Mouse (Mus musculus) induced T-regulatory cell, adult 2 months (primary cell): ENCODE data around the gene Prmt1.

ENCODE experiments used
- DNase-seq: peaks from one replicate; pipeline ENCODE4 v3.0.0-alpha.2; 2012; ENCODE audit warnings: low read depth

The Prmt1 gene

GRCm38 (mm10) chr7:44978300-44978699 lies 8.1 kb downstream of the Prmt1 start:
- DNase-seq, result no peak

- no peak for DNase-seq
Observed at GRCm38 (mm10) chr7:44975117-44975419, 11.3 kb downstream of the Prmt1 start.

DNA sequence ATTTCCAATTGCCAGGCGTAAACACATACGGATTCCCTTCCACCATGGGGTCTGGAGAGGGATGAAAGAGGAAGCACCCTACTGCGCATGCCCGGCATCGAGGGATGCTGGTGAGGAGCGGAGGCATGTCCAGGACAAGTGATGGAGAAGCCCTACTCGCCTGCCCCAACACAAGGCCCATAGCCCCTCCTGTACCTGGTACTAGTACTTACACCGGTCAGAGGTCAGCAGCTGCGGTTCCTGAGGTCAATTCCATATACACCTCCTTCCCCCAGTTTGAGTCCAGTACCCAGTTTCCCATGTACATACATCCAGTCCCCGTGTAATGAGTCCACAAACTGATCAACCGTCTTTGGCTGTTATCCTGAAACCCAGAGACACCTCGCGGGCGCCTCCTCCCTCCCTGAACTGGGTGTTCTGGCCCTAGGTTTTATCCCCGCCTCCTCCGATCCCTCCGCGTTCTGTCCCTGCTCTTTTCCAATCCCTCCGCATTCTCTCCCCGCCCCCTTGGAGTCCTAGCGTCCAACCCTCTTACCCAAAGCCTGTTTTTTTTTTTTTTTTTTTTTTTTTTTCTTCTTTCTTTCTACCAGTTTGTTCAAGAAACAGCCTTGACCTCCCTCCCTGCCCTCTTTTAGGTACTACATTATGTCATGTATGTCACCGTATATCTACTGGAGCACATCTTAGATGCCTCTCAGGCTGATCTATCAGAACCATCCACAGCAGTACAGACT lies 11.8 kb downstream of the Prmt1 start, which contains the start of gene Cpt1c:
Cpt1c (minus strand) TSS at position 469 of the 734 bp plus-strand sequence.
- DNase-seq, result no peak

DNA sequence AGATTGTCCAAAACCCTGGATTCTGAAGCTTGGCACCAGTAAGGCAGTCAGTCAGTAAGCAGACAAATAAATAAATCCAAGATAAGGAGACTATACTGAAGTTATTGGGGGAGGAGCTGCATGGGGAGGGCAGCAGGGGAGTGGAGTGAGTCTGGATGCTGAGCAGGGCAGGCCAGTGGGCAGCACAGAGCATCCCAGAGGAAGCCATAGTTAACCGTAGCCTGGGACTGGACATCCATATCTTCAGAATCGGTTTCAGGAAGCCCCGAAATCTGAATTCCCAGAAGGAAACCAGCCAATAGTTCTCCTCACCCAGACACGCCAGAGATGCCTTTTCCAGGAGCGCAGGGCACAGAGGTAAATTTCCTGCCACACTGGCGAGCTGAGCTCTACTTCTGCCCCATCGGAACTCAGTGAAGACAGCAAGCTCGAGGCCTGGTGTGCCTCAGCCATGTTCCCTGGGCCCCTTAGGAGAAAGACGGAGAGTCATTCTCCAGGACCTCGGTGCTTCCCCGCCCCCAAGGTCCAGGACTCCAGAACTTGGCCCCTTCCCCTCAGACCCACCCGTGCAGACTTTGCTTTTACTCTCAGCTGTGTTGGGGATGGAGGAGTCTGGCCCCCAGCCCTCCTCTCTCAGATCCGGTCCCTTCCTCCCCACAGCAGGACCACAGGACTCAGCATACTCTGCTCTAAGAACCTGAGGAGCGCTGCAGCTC lies 12.8 kb downstream of the Prmt1 start:
- DNase-seq, result no peak

- DNase-seq, result no peak
Observed at GRCm38 (mm10) chr7:44971142-44971541, 15.2 kb downstream of the Prmt1 start.

DNA sequence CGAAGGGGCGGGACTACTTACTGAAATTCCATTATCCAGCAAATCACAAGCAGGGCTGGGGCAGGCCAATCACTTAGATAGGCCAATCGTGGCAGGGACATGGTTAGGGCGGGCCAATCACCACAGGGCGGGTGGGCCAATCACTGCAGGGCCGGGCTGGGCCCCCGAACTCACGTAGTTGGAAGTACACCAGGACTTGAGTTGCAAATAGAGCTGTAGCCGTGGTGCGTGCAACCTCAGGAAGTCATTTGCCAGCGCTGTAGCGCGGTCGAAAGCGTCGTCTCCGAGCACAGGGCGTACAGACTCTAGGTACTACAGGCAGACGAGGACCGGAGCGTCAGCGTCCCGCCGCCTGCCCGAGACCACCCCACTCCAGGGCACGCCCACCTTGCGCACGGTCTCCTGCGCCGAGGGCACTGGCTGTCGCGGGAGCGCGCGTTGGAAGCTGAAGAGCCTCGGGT lies 16.1 kb downstream of the Prmt1 start:
- peak; percentile 84 for DNase-seq

- no peak for DNase-seq
Observed at GRCm38 (mm10) chr7:44966638-44967037, 19.7 kb downstream of the Prmt1 start.

DNA sequence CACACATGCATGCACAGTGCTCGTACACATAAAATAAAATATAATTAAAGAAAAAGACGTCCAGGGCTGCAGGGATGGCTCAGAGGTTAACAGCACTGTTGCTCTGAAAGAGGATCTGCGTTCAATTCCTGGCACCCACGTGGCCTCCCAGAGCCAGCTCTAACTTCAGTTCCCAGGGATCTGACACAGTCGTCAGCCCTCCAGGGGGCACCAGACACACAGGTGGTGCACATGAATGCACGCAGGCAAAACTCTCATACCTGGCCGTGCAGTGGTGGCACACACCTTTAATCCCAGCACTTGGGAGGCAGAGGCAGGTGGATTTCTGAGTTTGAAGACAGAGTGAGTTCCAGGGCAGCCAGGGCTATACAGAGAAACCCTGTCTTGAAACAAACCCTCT lies 20.4 kb downstream of the Prmt1 start:
- peak; percentile 42 for DNase-seq

- DNase-seq, result no peak
Observed at GRCm38 (mm10) chr7:44964990-44965389, 21.4 kb downstream of the Prmt1 start.

GRCm38 (mm10) chr7:44962831-44963230 lies 23.5 kb downstream of the Prmt1 start:
- DNase-seq, result no peak

GRCm38 (mm10) chr7:44962337-44962736 lies 24.0 kb downstream of the Prmt1 start:
- no peak for DNase-seq

DNA sequence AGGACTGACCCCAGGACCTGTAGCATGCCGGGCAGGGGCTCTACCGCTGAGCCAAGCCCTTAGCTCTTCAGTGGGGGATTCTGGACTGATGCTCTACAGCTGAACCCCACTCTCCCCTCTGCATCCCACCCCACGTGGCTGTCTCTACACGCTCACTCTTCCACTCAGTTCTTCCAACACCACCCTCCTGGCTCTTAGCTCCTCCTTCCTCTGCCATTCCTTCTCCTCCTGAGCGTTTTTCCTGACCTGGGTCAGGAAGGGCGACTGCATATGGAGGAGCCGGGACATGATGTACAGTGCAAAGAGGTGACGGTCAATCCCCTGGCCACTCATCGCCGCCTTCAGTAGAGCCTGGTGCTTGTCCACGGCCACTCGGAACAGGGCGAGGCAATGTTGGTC lies 25.9 kb downstream of the Prmt1 start:
- DNase-seq, result no peak

GRCm38 (mm10) chr7:44959874-44960511 lies 26.4 kb downstream of the Prmt1 start:
- DNase-seq, result no peak

DNA sequence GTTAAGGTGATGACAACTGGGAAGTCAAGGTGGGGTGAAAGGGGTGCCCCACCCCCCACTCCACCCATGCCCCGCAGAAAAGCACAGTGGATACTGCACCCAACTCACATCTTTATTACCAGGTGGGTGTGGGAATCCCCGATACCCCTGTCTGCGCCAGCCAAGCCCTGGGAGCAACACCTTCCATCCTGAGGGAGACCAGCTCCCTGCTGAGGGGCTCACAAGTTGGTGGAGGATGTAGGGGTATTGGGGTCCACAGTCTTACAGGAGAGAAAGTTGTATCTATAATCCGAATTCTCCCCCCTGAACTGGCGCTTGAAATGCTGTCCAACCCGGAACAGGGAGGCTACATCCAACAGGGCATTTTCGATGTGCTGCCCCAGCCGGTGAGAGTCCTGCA lies 27.1 kb downstream of the Prmt1 start:
- no peak for DNase-seq

- DNase-seq, result peak; percentile 62
Observed at GRCm38 (mm10) chr7:44958208-44958607, 28.2 kb downstream of the Prmt1 start.

- no peak for DNase-seq
Observed at GRCm38 (mm10) chr7:44957183-44957835, 29.1 kb downstream of the Prmt1 start.

DNA sequence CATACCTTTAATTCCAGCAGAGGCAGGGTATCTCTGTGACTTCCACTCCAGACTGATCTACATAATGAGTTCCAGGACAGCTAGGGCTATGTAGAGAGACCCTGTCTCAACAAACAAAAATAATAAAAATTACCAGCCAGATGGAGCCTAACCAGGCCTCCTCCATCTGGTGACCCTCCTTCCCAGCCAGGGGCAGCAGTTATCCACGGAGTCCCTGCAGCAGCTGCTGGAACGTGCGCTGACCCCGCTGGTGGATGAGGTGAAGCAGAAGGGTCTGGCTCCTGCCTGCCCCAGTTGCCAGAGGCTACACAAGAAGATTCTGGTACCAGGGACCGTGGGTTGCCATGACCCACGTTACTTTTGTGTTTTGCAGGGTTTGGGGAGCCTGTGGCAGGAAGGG lies 30.1 kb downstream of the Prmt1 start:
- no peak for DNase-seq

GRCm38 (mm10) chr7:44955628-44956027 lies 30.7 kb downstream of the Prmt1 start:
- peak; percentile 70 for DNase-seq

DNA sequence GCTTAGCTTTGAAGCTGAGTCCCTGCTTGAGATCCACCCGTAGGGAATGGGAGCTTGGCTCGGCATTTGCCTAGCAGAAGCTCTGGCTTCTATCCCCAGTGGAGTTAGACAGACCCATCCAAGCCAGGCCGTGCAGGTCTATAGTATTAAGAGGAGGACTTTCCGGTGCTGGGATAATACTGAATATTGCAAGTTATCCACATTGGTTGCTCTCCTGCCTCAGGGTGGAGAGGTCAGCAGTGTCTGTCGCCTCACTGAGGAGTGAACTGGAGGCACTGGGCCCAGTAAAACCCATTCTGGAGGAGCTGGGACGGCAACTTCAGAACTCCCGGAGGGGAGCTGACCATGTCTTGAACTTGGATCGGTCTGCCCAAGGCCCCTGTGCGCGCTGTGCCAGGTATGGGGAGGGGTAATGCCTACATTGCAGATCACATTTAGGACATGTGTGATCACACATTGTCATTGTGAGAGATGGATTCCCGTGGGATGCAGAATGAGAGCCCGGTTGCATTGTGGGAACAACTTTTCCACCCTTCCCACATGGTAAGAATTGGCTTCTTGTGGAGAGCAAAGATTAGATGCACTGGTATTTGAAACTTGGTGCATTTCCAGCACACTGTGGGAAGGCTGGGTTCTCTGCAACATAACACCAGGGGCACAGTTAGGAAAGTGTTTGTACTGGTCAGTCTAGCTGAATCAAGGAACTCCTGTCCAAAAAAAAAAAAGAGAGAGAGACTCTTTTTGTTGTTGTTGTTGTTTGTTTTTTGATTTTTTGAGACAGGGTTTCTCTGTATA lies 32.1 kb downstream of the Prmt1 start:
- no peak for DNase-seq

- DNase-seq, result no peak
Observed at GRCm38 (mm10) chr7:44953561-44953960, 32.8 kb downstream of the Prmt1 start.

GRCm38 (mm10) chr7:44952611-44953306 lies 33.6 kb downstream of the Prmt1 start:
- peak; percentile 86 for DNase-seq
